Mouse (Mus musculus): ENCODE measurements around the gene Aqp9.
"Not testable (repeated sequence)": the region's sequence is repeated elsewhere in the genome, so short reads cannot be mapped to it uniquely, and the experiment has no call there.

Aqp9 gene

GRCm38 (mm10) chr9:71138936-71139335 is 29.5 kb downstream of the Aqp9 start:
- DNase-seq (ENCODE audit: low spot score in 2 of 2), result no peak

GRCm38 (mm10) chr9:71137267-71137945 is 31.1 kb downstream of the Aqp9 start:
- no peak for DNase-seq (ENCODE audit: low spot score in 2 of 2)

DNA sequence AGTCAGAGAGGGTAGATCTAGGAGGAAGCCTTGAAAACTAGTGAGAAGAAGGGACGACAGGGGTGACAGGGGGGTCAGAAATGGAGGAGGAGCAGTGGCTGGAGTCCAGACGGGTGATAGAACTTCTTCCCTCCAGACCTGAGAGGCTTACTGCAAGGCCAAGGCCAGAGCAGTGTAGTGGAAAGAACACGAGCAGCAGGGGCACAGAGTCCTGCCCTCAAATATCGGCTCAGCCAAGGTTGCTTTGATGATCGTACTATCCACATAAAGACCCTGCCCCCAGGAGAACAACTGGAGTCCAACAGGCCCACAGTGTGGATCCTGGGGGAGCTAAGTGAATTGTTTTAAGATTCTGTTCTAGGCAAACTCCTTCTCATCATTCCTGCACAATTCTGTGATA is 33.4 kb downstream of the Aqp9 start:
- DNase-seq (ENCODE audit: low spot score in 2 of 2), result no peak

DNA sequence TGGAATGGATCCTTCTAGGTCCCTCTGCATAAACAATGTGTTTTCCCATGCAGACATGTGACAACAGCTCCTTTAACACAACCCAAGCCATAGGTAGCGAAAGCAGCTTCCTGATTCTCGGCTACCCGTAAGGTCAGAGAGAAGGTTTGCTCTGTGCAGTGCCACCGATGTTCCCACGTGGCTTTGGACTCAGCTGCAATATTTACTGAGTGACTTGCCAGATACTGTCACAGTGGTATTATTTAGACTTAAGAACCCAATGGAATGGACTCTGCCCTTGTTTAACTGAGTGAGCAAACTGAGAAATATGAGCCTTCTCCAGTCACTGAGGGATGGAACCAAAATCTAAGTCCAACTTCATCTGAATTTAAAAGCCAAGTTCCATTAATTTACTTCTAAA is 35.3 kb downstream of the Aqp9 start:
- no peak for DNase-seq (ENCODE audit: low spot score in 2 of 2)

- no peak for DNase-seq (ENCODE audit: low spot score in 2 of 2)
Observed at GRCm38 (mm10) chr9:71131822-71132221, 36.7 kb downstream of the Aqp9 start.

GRCm38 (mm10) chr9:71128911-71129310 is 39.6 kb downstream of the Aqp9 start:
- peak; percentile 18 to 61 for DNase-seq (ENCODE audit: low spot score in 2 of 2)

GRCm38 (mm10) chr9:71126205-71126604 is 42.3 kb downstream of the Aqp9 start:
- DNase-seq (ENCODE audit: low spot score in 2 of 2), result peak in 1 of 2 experiments; percentile 40

DNA sequence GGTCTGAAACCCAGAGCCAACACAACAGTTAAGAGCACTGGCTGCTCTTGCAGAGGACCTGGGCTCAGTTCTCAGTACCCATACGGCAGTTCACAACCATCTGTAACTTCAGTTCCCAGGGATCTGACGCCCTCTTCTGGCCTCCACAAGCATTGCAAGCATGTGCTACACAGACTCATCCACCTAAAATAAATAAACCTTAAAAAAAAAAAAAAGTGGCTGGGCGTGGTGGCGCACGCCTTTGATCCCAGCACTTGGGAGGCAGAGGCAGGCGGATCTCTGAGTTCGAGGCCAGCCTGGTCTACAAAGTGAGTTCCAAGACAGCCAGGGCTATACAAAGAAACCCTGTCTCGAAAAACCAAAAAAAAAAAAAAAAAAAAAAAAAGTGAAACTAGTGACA is 45.4 kb downstream of the Aqp9 start:
- not testable (repeated sequence) for DNase-seq (ENCODE audit: low spot score in 2 of 2)

DNA sequence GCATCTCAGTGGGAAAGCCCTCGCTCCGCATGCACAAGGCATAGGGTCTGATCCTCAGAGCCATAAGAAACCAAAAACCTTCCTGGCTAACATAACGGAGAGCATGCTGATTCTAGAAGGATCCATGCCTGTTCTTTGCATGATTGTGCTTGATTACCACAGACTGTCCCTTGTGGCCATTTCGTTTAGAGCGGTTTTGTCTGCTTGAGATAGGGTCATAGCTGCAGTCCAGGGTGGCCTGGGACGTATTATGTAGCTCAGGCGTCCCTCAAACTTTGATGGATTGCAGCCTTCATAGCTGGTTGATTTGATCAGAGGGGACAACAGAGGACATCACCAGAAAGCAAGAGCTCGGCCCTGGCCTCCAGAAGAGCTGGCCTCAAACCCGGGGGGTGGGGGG is 47.6 kb downstream of the Aqp9 start:
- no peak for DNase-seq (ENCODE audit: low spot score in 2 of 2)

- DNase-seq (ENCODE audit: low spot score in 2 of 2), result no peak
Observed at GRCm38 (mm10) chr9:71113166-71113565, 55.3 kb downstream of the Aqp9 start.

- no peak for DNase-seq (ENCODE audit: low spot score in 2 of 2)
Observed at GRCm38 (mm10) chr9:71103521-71103920, 65.0 kb downstream of the Aqp9 start.

DNA sequence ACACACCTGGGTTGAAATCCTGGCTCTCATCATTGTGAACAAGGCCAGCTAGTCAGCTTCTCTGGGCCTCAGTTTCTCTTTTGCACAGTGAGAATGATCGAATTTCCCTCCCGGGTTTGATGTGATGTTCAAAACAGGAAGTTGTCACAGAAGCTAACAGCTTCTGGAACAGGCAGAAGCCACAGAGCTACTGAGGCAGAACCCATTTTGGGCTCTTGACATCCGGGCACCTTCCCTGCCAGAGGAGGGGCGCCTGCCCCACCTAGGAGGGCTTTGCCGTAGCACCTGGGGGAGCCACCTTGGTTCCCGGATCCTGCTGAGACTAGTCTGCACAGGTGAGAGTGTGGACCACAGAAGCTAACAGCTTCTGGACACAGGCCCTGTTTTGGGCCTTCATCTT is 74.4 kb downstream of the Aqp9 start:
- no peak for DNase-seq (ENCODE audit: low spot score in 2 of 2)

DNA sequence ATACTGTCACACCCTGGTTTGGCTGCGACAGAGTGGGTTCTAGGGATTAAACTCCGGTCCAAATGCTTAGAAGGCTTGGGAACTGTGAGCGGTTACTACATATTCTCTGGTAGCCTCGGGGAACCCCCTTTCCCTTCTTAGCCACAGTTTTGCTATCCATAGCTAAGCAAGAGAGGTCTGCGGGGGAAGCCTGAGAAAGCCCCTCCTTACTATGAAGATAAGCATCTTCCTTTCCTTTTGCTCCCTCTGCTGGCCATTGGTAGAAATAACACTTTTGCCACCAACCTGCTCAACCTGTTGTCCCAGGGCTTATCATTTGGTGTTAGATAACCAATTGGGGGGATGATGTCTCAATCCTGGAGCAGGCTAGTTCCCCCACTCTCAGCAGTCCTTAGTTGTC is 76.4 kb downstream of the Aqp9 start:
- peak; percentile 14 to 57 for DNase-seq (ENCODE audit: low spot score in 2 of 2)

GRCm38 (mm10) chr9:71079201-71079600 is 89.3 kb downstream of the Aqp9 start:
- DNase-seq (ENCODE audit: low spot score in 2 of 2), result no peak

DNA sequence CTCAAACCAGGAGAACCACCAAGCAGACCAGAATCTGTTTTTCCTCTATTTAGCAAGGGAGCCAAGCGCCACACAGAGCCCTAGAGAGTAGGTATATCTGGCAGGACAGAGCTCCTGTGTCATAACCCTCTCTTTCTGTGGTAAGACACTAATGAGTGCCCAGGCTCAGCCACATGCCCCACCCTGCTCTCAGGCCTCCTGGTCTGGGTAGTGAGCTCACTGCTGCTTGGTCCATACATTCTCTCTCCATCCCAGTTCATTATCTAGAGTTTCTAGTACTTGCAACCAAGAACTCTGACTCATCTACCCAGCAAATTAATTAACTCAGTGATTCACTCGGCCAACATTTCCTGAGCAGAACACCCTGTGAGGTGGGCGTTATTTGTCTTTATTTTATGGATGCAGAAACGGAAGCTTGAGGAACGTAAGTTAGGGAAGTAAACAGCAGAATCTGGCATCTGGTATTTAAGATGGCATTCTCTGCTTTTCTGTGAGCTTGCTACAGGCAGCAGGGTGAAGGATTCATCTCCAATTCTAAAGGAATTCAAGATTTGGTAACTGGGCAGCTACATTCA is 91.1 kb downstream of the Aqp9 start:
- DNase-seq (ENCODE audit: low spot score in 2 of 2), result no peak

- DNase-seq (ENCODE audit: low spot score in 2 of 2), result peak in 1 of 2 experiments; percentile 1
Observed at GRCm38 (mm10) chr9:71076201-71076648, 92.3 kb downstream of the Aqp9 start.

GRCm38 (mm10) chr9:71073831-71074230 is 94.7 kb downstream of the Aqp9 start:
- DNase-seq (ENCODE audit: low spot score in 2 of 2), result peak in 1 of 2 experiments; percentile 42

GRCm38 (mm10) chr9:71073076-71073475 is 95.4 kb downstream of the Aqp9 start:
- peak in 1 of 2 experiments; percentile 2 for DNase-seq (ENCODE audit: low spot score in 2 of 2)

- DNase-seq (ENCODE audit: low spot score in 2 of 2), result peak in 1 of 2 experiments; percentile 1
Observed at GRCm38 (mm10) chr9:71072502-71072901, 96.0 kb downstream of the Aqp9 start.

GRCm38 (mm10) chr9:71071581-71072330 is 96.7 kb downstream of the Aqp9 start:
- peak in 1 of 2 experiments; percentile 2 for DNase-seq (ENCODE audit: low spot score in 2 of 2)

GRCm38 (mm10) chr9:71070628-71071027 is 97.9 kb downstream of the Aqp9 start:
- DNase-seq (ENCODE audit: low spot score in 2 of 2), result no peak

DNA sequence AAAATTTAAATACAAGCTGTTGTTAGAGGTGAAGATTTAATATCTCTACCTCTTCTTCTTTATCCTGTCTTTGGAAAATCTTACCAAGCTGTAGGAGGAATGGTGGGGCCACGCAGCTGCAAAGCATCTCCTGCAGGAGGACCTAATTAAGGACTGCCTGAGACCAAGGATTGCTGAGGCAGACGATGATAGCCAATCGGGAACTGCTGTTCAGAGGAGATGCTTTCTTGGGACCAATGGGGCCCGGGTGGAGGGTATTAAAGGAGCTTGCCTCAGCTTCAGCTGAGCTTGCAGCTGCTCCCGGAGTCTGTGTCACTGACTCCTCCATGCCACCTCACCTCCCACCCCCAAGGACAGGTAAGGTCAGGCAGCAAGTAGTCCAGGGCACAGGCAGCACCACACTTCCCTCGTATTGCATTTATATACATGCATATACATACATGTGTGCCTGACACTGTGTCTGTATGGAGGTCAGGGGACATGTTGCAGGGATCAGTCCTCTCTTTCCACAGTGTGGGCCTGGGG is 99.6 kb downstream of the Aqp9 start:
- DNase-seq (ENCODE audit: low spot score in 2 of 2), result peak in 1 of 2 experiments; percentile 1
